Mouse (Mus musculus) urinary bladder, postnatal 25 days (tissue): Measurements from ENCODE around the gene Hspg2.

ENCODE experiments used
- DNase-seq: peaks from one replicate; pipeline ENCODE4 v3.0.0; 2022; ENCODE audit warnings: low spot score

Hspg2 gene

DNA sequence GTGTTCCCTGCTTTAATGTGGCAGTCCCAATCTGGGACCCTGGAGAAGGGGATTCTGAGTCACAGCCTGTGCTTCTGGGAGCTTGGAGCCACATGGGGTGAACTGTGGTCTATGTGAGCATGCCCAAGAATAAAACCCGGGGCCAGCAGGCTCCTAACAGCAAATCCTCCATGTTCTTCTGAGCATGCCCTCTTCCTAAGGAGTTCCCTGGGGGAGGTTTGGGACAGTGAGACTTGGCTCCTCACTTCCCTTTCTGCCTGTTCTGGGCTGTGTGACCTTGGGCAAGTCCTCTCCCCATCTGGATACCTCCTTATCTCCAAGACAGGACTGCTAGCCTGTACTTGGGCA lies 12.4 kb downstream of the Hspg2 start:
- DNase-seq: no peak

DNA sequence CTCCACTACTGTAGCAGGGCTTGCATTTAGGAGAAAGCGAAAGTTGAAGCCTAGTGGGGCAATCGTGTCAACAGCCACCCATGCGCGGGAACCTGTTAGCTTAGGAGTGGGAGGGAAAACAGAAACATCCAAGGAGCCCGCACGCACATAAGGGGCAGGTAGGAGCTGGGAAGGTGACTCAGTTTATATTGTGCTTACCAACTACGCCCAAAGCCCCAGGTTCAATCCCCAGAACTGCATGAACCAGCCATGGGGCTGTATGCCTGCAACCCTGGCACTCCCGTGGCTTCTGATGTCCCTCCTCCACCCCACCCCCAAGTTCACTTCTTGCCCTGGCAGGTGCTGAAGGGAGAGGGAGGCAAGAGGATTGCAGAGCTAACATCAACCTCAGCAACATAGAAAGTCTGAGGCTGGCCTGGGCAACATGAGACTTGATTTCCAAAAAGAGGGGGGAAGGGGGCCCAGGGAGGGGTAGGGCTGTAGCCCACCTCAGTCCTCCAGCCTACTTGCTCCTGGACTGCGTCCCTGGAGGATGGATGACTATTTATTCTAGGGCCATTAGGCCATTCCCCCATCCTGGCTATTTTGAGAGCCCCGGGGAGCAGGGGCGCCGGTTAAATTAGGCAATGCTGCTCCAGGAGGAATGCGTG lies 12.9 kb downstream of the Hspg2 start:
- no peak for DNase-seq

DNA sequence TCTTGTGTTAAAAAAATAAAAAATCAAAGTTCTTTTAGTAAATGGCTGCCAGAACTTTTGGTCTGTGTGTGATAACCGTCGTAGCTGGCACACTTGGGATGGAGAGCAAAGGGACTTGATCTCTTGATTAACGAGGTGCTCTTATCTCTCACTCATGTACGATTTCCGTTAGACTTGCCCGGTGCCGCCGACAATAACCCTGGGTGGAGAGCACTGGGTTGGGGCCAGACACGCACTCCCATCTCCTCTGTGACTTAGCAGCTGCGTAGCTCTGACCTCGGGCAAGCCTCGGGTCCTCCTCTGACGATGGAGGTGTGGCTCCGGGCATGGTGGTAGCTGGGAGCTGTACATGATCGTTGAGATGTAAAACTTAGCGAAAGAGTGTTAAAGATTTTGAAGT lies 15.3 kb downstream of the Hspg2 start:
- no peak for DNase-seq

DNA sequence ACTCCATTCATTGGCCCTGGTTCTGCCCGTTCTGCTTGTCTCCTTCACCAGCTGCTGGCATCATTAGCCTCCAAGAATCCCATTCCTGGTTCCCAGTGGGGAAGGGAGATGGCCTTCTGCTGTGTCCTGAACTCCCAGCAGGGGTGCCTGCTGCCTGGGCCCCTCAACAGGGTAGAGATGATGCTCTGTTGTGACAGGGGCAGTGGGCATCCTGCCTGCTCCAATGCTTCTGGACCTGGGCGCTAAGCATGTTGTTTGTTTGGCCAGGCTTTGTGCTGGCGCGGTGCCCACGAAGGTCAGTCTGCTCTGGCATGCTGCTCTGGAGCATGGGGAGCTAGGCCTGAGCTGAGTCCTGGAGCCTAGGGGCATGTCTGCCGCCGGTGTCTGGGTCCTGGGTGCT lies 16.0 kb downstream of the Hspg2 start:
- no peak for DNase-seq

DNA sequence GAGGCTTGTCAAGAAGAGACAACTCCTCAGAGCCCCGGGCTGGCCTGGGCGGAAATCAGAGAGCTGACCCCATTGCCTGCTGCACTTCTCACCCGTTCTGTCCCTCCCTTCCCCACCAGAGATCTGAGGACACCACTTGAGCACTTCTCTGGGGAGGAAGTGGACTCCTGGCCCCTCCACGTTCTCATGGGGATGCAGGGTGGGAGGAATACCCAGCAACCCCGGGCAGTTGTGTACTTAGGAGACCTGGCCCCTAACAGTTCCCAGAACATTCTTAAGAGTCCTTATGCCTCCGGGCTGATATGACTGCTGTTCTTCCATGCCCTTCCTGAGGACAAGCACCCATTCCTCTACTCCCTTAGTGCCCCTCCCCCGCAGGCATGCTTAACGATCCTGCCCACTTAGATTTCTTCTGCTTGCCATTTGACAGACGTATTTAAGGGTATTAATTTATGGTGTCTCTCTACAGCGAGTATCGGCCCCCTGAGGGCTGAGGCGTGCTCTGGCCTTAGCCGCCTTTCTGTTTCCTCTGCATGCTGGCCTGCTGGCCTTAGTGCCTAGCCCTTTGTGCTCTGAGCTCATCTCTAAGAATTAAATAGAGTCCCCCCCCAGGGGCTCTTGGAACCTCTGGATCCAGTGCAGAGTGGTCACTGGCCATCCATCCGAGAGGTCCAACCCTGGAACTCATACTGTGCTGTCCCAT lies 16.8 kb downstream of the Hspg2 start:
- no peak for DNase-seq

DNA sequence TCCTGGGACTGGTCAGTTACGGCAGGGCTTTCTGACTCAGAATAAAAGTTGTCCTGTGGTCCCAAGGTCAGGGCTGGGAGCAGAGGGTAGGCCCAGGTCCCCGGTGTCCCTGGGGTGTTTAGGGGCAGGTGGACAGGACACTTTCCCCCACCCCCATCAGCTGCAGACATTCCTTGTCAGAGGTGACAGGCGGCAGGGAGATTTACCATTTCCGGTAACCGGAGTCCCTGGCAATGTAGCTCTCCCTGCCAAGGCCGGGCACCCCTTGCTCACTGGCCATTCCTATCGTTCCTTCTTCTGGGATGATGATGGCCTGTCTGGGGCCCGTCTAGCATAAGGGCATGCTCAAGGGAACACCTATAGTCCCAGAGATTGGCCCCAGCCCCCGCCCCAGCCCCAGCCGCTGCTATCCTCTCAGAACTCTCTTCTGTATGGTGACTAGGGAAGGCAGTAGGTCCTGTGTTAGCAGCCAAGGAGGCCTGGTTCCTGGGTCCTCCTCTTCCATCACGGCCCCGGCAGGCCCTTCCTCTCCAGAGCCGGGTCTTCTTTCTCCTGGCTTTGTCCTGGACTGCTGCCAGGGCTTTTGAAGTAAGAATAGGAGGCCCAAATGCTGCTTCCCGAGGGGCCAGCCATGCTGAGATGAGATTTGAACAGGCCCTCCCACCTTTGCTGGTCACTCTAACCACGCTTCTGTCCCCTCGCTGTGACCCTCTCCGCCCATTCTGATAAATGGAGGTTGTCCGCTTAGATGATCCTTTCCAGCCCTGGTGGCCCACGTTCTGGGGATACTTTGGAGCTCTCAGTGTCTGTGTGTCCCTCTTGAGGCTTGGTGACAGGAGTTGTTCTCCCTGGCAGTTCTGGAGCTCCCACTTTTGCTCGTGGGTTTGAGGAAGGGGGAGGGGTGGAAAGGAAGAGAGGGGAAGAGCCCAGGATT lies 17.8 kb downstream of the Hspg2 start:
- no peak for DNase-seq

DNA sequence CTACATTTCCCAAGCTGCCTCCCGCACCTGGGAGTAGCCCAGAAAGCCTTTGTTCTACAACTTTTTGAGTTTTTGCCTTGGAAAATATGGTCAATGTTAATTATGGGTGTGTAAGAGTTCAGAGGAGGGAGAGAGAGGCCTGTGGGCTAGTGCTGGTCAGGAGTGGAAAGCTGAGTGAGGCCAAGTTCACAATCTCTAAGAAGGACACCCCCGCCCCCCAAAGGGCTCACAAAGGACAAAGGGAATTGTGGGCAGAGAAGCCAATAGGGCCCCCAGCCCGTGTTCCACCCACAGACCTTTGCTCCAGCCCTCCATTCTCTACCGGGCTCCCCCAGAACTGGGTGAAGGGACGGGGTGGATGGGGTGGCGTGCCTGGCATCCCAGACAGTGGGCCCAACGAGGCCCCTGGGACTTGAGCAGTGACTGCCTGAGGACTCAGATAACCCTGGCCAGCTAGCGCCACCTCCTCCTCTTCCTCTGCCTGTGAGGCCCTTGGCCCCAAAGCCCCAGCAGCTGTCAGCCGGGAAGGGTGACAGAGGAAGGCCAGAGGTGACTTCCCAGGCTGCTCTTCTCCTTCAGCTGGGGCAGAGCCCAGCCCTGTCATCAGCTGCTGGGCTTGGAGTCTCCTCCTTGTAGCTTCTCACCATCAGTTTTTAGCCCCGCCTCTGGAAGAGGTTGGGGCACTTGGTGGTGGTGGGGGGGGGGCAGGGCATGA lies 18.9 kb downstream of the Hspg2 start:
- no peak for DNase-seq

DNA sequence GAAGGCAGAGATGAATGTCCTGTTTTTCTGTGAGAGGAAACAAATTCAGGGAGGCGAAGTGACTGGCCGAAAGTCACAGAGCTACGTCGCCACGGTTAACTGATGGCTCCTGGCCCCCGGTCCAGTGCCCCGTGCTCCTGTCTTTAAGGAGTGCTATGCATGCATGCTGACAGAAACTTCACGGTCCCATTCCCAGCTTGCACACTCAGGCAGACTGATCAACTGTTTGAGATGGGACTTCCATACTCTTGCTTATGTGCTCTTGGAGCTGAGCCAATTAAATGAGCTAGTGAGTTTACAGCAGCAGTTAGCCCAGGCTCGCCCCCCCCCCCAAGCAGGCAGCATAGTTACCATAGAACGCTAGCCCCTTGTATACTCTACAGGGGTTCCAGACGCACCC lies 19.5 kb downstream of the Hspg2 start:
- DNase-seq: no peak

DNA sequence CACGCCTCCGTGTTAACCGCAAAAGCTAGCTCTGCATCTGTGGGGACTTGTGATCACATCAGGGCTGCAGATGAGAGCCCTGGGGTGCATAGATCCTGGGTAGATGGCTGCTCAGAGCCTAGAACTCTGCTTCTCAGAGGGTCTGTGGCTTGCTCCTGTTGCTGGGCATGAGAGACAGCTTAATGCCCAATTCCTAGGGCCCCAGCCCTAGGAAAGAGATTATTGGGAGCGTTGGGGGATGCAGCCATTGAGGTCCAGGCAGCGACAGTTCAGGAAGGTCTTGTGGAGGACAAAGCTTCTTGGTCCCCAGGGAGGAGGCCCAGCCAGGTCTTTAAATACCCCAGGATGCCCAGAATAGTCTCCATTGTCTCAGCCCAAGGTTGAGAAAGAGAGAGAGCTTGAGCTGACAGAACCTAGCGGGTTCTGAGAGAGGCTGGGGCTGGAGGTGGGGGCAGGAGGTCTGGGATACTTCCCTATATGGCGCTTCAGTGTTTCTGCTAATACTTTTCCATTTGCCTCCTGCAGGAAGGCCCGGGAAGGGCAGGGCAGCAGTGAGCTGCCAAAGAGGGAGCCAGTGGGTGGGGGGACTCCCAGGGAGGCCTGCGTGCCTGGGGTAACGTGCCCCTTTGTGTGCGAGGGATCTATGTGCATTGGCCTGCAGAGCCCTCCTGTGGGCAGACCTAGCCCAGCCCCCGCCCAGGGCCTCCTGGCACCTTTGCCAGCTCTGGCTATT lies 20.2 kb downstream of the Hspg2 start:
- DNase-seq: no peak

DNA sequence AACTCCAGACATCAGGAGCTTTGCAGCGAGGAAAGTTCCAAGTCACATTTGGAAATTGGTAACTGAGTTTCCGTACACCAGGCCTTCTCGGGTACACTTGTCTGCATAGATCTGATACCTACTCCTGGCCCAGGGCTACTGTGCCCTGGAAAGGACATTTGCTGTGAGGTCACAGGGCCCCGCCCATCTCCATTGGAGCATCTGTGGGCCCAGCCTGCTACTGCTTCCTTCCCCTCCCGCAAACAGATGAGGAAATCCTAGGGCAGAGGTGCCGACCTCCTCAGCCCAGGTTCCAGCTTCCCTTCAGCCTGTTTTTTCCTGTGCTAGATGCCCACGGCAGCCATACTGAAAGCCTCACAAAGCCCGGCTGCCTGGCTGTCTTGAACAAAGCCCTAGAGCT lies 21.4 kb downstream of the Hspg2 start:
- no peak for DNase-seq

DNA sequence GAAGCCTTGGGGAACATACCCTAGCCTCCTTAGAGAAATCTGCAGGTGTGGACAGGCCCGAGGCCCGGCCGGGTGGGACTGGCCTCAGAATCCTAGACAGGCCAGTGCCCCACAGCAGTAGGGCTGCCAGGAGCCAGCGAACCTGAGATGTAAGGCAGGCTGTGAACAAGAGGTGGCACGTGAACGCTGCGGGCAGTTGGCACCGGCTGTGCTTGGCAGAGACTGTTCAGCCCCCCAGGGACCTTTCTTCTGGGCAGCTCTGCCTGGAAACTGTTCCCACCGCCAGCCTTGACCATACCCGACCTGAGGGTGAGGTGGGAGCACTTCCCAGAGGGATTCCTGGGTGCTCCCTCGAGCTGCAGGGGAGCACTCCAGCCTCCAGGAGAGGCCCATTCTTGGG lies 24.0 kb downstream of the Hspg2 start:
- no peak for DNase-seq

DNA sequence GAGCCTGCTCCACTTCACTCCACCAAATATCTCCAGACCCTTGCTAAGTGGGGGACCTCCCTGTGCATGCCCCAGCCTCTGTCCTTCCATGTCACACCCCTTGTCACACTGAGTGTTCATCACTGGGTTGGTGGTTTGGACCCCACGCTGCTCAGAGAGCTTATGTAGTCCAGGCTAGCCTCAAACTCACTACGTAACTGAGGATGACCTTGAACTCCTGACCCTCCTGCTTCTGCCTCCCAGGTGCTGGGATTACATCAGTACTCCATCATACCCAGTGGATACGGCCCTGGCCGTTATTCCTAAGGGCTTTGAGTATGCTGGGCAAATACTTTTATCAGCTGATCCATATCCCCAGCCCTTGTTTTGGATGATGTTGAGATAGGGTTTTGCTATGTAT lies 24.6 kb downstream of the Hspg2 start:
- DNase-seq: no peak

DNA sequence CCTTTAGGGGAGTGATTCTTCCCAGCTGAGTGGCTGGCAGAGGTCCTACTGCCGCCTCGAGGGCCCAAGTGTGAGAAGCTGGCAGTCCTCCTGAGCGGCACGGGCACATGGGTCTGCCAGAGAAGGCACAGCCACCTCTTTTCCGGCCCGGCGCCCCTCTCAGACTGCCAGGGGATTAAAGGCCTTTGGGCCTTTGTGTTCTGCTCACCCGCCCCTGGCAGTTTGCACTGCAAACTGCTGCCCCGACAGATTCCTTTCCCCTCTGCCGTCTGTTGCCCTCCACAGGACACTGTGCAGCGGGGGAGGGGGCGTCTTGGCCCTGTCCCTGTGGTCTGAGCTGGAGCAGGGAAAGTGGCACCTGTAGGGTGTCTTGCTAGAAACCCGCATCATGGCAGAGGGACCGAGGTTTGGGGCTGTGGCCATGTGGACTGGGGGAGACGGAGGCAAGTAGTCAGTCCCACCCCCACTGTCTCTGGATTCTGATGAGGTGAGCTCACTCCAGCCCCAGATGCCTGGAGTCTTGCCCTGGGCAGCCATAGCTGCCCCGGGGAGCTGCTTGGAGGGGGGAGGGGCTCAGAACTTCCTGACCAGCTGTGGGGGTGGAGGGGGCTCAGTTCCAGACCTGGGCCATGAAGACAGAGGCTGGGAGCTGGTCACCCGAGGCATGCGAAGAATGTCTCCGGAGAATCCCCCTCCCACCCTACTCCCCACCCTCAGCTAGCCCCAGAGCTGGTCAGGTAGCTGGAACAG lies 26.4 kb downstream of the Hspg2 start:
- no peak for DNase-seq

DNA sequence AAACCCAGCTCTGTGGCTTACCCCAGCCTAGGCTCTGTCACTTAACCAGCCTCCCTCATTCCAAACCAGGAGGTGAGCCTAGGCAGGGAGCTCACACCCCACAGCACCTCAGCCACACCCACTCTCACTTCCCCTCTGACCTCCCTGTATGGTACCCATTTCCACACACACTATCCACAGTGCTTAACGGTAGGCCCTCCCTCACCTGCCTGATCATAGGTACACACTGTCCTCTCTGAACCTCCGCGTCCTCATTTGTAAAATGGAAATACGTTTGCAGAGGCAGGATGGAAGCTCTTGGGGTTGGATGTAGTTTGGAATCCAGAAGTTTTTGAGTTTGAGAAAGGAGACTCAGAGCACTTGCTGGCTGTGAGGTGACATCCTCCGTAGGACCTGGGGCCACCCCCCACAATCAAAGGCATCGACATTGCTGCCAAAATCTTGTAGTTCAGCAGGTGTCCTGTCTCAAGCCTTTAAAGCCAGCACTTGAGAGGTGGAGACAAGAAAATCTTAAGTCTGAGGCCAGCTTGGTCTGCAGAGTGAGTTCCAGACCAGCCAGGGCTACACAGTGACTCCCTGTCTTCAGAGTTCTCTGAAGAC lies 27.0 kb downstream of the Hspg2 start:
- DNase-seq: no peak

DNA sequence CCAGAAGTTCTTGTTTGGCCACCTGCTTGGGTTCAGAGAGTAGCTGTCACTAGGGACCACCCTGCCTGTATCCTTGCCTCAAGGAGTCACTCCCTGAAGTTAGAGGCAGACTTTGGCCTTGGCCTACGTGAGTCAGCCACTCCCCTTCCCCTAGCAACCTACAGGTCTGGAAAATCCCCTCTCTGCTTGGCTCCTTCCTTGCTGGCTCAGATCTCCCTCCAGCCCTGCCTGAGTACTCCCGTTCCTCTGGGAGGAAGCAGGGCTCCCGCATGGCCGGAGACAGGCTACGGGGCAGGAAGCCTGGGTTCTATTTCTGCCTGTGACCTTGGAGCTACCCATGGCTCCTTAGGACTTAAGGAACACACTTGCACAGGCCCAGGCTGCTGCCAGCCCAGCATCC lies 28.8 kb downstream of the Hspg2 start:
- DNase-seq: no peak

DNA sequence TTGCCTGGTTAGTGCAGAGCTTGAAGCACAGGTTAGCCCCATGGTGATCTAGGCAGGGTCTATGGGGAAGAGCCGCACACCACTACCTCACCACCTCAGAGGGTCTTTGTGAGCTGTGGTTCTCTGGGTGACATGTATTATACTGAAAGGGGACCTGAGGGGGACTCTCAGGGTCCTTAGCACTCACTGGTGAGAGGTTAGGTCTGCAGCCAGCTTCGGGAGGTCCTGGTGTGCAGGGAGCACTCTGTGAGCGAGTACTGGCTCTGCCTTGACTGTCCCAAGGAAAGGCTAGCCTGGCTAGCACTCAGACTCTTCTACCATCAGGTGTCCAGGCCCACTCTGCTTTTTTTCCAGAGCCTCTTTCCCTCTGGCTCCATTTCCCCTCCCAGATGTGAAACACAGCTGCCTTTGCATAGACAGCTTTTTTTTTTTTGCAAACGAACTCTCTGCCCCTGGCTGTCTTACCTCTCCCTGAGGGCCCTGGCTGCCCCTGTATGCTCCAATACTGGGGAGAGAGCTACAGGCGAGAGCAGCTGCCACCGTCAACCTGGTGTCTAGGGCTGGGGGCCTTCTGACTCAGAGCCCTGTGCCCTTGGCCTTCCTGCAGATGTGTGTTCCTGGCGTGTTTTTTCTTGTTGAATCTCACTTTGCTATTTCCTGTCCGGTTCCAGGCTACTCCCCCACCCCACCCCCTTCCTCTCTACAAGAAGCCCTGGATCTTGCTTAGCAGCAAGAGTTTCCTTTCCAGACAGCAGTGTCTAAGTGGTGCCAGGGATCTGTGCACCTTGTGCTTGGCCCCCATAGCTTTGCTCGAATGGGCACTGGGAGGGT lies 29.5 kb downstream of the Hspg2 start:
- no peak for DNase-seq

DNA sequence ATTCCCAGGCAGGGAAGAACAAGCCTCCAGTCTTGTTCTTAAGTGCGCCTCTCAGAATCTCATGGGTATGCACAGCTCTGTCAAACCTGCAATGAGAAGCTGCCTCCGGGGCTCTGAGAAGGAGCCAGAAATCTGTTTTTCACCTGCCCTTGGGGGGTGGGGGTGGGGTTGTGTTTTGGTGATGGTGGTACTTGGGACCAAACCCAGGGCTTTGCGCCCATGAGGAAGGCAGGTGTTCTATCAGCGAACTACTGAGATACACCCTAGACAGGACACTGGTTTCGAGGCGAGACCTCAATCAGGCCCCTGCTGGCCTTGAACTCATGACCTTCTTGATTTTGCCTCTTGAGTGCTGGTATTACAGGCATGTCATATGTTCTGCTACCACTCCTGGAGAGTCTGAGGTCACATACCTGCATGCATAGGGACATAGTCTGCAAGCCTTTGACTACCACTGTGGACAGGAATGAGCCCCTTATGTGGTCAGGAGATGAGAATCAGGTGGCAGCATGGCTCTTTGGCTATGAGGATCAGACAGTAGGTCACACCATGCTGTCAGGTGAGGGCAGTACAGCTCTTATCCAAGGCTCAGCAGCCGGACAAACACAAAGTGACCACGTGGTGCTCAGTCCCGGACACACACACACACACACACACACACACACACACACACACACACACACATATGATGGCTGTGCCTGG lies 30.5 kb downstream of the Hspg2 start:
- DNase-seq: no peak

DNA sequence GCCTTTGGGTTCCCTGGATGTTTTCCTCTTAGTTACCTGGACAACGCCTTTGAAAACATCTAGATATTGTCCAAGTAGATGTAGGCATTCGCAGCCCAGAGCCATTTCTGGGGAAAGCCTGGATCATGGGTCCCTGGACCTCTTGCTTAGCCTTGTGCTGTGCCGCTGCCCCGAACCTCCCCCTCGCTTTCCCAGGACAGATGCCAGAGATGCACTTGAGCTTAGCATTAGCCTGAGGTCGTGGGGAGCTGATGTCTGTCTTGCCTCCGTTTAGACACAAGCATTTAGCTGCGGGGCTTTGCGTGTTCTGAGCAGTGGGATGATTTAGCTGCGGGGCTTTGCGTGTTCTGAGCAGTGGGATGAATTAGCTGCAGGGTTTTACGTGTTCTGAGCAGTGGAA lies 31.6 kb downstream of the Hspg2 start:
- no peak for DNase-seq

DNA sequence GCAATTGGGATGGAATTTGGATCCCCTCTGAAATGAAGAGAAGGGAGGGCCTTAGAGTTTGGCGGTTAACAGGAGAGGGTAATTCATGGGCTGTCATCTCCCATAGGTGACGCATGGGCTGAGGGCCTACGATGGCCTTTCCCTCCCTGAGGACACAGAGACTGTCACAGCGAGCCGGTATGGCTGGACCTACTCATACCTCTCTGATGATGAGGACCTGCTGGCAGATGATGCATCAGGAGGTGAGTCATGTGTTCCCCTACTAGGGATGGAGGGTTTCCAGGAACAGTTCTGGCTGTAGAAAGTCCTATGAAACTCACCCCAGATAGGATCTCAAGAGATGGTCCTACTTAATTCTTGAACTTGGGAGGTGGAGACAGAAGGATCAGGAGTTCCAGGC lies 32.4 kb downstream of the Hspg2 start:
- no peak for DNase-seq
